Mouse (Mus musculus): ENCODE measurements around the gene Pde10a. TPM values are rescaled to one million over a fixed set of nuclear protein-coding genes. Genes with fewer than 3 reads are reported as not detected.

The Pde10a gene
- total RNA-seq, 2 experiments from 2014 or later = 7.5 to 8.4 TPM

- DNase-seq (ENCODE audit: low spot score in 2 of 2) = no peak
Observed at GRCm38 (mm10) chr17:8871997-8872593, 346.9 kb downstream of the Pde10a start.

- DNase-seq (ENCODE audit: low spot score in 2 of 2) = no peak
Observed at GRCm38 (mm10) chr17:8872611-8873010, 347.4 kb downstream of the Pde10a start.

- no peak for DNase-seq (ENCODE audit: low spot score in 2 of 2)
Observed at GRCm38 (mm10) chr17:8878056-8878455, 352.9 kb downstream of the Pde10a start.

- no peak for DNase-seq (ENCODE audit: low spot score in 2 of 2)
Observed at GRCm38 (mm10) chr17:8881711-8882110, 356.5 kb downstream of the Pde10a start.

DNA sequence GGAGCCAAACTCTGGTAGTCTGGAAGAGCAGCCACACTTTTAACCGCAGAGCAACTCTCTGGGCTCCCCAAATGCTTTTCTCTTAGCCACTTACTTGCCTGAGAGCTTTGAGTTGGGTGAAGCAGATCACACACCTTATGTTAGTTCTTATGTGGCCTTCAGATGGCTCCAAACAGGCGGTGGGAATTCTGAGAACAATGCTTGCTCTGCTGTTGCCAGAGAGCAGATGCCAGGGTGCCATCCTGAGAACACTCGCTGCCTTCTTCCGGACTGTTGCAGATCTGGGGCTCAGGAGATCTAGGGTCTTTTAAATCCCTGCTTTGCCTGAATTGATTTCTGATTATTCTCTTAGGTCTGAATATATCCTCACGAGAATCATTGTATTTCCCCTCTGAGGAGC lies 359.5 kb downstream of the Pde10a start:
- DNase-seq (ENCODE audit: low spot score in 2 of 2) = no peak

- DNase-seq (ENCODE audit: low spot score in 2 of 2) = no peak
Observed at GRCm38 (mm10) chr17:8885830-8886229, 360.7 kb downstream of the Pde10a start.

DNA sequence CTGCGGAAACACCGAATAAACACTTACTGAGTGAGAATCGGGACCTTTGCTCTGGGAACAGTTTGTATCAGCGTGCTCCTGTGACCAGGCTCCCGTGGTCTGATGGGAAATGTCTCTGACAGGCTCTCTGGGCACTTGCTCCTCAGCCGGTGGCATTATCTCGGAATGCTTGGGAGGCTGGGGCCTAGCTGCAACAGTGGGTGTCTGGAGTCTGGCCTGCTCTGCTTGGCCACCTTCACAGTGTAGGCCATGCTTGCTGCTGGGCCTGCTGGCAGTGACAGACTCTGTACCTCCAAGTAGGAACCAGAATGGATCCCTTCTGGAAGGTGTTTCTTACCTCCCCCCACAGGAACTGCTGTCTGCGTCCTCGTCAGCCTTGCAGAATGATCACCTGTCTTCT lies 362.9 kb downstream of the Pde10a start:
- DNase-seq (ENCODE audit: low spot score in 2 of 2) = no peak

GRCm38 (mm10) chr17:8888639-8889038 lies 363.5 kb downstream of the Pde10a start:
- DNase-seq (ENCODE audit: low spot score in 2 of 2) = no peak

DNA sequence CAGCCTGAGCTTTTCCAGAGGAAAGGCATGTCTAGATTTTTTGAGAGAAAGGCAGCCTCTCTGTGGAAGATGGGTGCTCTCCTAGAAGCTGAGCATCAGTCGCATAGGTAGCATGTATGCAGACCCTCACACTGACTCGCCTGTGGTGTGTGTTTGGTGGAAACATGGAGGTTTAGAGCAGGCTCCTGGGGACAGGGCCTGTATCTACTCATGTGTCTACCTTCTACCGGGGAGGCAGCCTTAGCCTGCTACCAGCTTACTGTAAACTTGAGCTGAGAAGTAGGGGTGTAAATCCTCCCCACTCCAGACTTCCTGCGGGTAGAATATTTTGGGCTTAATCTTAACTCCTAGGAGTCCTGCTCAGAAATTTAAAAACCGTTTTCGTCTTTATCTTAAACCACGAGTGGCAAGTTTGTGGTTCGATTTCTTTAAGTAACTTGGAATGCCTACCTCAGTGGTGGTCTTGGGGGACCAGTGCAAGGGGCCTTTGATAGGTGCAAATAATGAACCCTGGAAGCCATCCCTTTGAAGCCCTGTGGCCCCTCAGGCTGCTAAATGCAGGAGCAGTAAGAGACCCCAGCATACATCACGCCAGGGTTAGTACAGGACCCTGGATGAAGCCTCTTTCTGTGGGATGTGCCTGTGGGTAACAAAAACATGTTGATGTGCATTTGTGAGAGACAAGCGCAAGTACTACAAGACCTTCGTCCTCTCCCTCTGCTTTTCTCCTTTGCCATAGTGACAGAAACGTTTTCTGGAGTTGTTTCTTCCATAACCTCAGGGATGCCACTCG lies 367.2 kb downstream of the Pde10a start:
- DNase-seq (ENCODE audit: low spot score in 2 of 2) = no peak

- no peak for DNase-seq (ENCODE audit: low spot score in 2 of 2)
Observed at GRCm38 (mm10) chr17:8895991-8896390, 370.8 kb downstream of the Pde10a start.

DNA sequence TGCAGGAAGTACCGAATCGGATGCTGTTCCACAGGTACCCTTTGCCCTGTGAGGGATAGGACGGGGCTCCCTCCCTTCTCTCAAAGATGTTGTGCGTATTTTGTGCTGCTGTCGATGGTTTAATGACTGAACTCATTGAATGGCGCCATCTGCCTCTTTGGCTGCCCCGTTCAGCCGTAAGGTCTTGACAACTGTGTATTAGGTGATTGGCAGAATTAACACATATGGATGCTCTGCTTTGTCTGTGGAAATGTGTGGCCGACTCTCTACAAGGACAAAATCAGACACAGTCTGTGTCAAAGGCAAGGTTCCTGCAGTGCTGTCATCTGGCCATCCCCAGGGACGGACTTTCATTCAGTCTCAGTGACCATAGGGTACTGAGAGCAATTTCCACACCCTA lies 372.6 kb downstream of the Pde10a start:
- DNase-seq (ENCODE audit: low spot score in 2 of 2) = no peak

DNA sequence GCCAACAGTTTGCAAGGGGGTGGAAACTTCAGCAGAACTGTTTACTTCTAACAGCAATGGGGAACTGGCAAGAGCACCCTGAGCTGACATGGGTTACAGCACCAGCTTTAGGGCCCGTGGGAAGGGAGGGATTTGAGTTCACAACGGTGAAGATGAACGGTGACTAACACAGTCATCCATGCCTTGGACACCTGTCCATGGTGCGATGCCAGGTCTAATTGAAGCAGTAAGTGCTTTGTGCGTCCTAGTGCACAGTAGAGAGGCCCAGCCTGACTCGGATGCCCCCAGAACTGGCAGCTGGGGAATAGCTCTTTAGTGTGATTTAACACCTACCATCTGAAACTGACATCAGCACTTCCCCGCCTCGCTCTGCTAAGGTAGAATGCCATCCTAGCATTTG lies 373.0 kb downstream of the Pde10a start:
- DNase-seq (ENCODE audit: low spot score in 2 of 2) = no peak

DNA sequence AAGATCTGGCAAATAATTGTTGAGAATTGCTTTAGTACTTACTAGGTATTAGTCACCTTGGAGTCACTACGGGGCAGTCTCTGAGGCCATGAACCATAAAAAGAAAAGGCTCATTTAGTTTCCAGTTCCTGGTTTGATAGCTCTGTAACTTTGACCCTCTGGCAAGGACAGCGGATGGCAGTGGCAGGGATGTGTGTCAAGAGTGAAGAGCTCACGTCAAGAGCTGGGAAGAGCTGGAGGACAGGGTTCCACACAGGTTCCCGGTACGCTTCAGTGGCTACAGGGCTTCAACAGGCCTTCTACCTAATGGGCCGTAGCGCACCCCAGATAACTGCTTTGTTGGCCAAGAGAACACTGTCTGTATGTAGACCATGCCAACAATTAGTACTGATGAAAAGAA lies 374.0 kb downstream of the Pde10a start:
- no peak for DNase-seq (ENCODE audit: low spot score in 2 of 2)

DNA sequence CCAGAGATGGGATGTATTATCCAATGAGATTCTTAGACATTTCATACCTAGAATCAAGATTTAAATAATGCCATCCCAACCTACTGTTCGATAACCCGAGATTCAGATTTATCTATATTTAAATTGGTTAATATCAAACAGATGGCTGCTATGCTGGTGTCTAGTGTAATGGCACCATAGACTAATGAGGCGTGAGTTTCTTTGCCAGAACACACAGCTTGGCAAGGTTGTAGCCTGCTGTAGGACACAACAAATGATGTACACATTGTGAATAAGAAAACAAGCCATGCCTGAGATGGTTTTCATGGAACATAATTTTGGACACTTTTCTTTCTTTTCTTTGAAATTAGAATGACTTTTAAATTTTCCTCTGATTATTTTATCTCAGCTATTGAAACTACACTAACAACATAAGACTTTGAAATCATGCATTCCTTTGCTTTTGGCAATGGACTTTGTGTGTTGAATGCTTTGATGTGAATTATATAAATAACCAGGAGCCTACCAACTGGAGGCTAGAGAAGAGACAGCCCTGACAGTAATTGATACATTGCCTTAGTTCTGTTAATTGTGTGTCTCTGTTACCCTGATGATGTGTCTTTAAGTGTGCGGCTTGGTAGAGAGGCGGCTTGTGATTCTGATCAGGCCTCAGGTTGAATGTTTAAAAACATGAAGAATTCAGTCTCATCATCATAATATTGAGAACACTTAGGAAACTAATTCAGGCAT lies 378.5 kb downstream of the Pde10a start:
- no peak for DNase-seq (ENCODE audit: low spot score in 2 of 2)

GRCm38 (mm10) chr17:8910571-8910970 lies 385.4 kb downstream of the Pde10a start:
- no peak for DNase-seq (ENCODE audit: low spot score in 2 of 2)

GRCm38 (mm10) chr17:8912933-8913332 lies 387.8 kb downstream of the Pde10a start:
- DNase-seq (ENCODE audit: low spot score in 2 of 2) = no peak

GRCm38 (mm10) chr17:8915693-8916092 lies 390.5 kb downstream of the Pde10a start:
- no peak for DNase-seq (ENCODE audit: low spot score in 2 of 2)

DNA sequence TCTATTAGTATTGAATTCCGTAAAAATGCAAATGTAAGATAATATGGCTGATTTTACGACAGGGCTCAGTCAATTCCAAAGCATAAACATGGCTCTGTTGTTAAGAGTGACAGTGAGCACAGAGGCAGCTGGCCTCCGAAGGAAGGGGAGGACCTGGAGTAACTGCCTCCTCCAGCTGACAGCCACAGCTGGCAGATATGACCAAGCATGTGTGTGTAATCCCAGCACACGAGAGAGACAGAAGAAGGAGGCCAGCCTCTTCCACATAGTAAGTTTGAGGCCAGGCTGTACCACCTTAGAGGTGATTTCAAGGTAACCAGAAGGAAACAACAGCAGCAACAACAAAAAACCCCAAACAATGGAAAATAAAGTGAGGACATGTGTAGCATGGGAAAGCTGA lies 397.9 kb downstream of the Pde10a start:
- DNase-seq (ENCODE audit: low spot score in 2 of 2) = no peak

DNA sequence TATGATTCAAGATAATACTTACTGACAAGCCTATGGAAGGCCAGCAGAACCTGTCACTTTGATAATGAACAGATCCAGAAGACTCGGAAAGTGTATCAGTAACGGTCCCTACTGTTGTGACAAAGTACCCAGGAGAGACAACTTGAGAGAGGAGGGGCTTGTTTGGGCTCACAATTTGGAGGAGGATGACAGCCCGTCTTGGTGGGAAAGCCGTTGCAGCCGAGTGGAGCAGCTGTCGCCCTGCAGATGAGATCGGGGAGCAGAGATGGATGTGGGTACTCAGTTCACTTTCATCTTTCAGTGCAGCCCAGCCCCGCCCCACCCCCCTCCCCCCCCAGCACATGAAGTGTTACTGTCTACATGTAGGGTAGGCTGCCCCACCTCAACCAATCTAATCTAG lies 398.6 kb downstream of the Pde10a start:
- no peak for DNase-seq (ENCODE audit: low spot score in 2 of 2)

DNA sequence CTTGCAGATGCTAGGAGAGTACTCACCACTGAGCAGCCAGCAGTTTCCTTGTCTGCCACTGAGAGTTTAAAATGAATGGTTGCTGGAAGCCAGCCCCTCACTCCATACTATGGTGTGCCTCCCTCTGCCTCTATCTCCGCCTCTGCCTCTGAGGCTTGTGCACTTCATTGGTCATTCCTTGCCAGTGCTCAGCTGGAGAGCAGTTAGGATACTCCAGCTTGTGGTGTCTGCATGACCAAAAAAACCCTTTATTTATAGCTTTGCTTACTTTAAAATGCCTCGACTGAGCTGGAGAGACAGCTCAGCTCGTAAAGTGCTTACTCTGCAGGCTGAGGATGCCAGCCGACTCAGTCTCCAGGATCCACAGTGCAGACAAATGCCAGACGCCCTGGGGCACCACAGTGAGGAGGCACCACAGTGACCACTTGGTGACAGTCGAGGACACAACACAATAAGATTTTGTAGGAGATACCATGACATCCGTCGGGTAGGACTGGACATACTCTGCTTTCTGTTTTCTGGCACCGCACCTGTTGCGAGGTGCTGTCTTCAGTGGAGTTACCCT lies 400.7 kb downstream of the Pde10a start:
- no peak for DNase-seq (ENCODE audit: low spot score in 2 of 2)

GRCm38 (mm10) chr17:8928560-8928959 lies 403.4 kb downstream of the Pde10a start:
- DNase-seq (ENCODE audit: low spot score in 2 of 2) = no peak

GRCm38 (mm10) chr17:8929636-8930035 lies 404.5 kb downstream of the Pde10a start:
- no peak for DNase-seq (ENCODE audit: low spot score in 2 of 2)
